In the genomic region with DNA sequence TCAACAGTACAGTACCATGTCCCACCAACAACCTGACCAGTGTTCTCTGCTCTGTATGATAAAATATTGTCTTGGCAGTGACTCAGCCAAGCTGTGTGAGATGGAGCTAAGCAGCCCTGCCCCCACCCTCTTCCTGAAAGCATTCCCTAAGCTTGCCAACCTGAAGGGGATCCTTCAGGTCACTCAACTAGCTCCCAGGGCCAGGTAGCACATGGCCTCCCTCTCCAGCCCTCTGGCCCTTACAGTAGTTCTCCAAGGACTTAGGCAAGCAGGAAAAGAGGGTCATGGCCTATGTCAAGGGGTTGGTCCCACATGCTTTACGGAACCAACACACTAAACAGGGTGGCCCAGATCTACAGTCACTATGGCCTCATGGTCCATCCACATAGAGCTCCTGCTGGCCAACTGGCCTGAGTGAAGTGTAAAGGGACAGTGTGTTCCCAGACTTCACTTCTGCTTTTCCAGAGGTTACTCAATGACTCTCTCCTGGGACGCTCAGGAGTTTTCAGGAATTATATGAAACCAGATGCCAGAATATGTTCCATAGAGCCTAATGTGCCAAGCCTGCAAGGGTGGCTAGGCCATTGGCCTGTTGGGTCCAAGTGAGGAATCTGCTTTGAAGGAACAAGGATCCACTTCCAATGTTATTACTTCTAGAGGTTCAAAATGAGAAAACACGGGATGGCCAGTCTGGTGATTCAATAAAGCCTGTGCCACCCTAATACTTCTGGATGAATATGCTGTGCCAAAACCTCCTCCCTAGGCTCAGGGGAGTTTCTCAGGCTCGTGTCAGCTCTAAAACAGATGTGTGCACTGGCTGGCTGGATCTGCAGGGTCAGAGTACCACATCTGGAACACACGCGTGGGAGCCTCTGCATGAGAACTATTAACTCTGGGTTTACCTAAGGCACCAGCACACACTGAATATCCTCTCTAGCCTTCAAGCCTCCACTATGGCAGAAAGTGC, we compare ENCODE assay signal across 16 mouse cellular contexts. TPM values are rescaled to one million over a fixed set of nuclear protein-coding genes. Genes with fewer than 3 reads are reported as not detected.
DNase-seq lines count a peak whose midpoint lies in the region; ATAC-seq and TF ChIP-seq lines count a peak whose summit lies in the region.
"Had no signal": no experiment of that assay in that cellular context is flagged by ENCODE, and none has a peak within 500 bp of the region (broad histone marks: within the 10 kb centered on the region; RNA-seq: fewer than 3 reads in every experiment).

No protein-coding gene starts in this region.

- no peak overlapping the region for H3K27ac ChIP-seq in hindbrain, embryonic 16.5 days (ENCODE audit: low read depth, low read length)
- H3K27ac ChIP-seq: heart, embryonic 15.5 days; limb, embryonic 13.5 days had no signal

- no peaks in the 10 kb centered on the region for H3K9me3 ChIP-seq in hindbrain, embryonic 16.5 days (ENCODE audit: control insufficient read depth, low read length)
- H3K9me3 ChIP-seq: heart, embryonic 15.5 days; limb, embryonic 13.5 days had no signal

- 0 out of 2 replicates have a peak, but pooled peaks cover 3% of the 10 kb centered on the region for H3K36me3 ChIP-seq in hindbrain, embryonic 16.5 days (ENCODE audit: control insufficient read depth, insufficient read depth, low read length)

- H3K4me1 ChIP-seq in lung, adult 2 months (ENCODE audit: control insufficient read depth, insufficient read depth, low read length): peaks cover 36% of the 10 kb centered on the region
- H3K4me1 ChIP-seq in hindbrain, embryonic 16.5 days (ENCODE audit: control insufficient read depth, insufficient read depth, low read depth, low read length): peaks cover 18% of the 10 kb centered on the region

- no peak for ATAC-seq in hindbrain, embryonic 16.5 days
- ATAC-seq: forebrain, embryonic 16.5 days had no signal

- TF ChIP-seq POLR2A in lung, adult 2 months (IDR thresholded peaks at IDR 0.05; ENCODE audit: borderline replicate concordance, extremely low read depth, low read depth, low read length): no peak

- no peak for TF ChIP-seq CTCF in lung, adult 2 months (IDR thresholded peaks at IDR 0.05; ENCODE audit: insufficient read depth, low read length)

- H3K4me3 ChIP-seq in lung, adult 2 months (replicated peaks; ENCODE audit: extremely low read depth, low read depth, low read length): no peak overlapping the region
- H3K4me3 ChIP-seq in hindbrain, embryonic 16.5 days (ENCODE audit: low read length): no peak overlapping the region
- H3K4me3 ChIP-seq: heart, embryonic 15.5 days; limb, embryonic 13.5 days had no signal

- H3K9ac ChIP-seq in hindbrain, embryonic 16.5 days (ENCODE audit: low read depth, low read length): no peak overlapping the region
- H3K9ac ChIP-seq: heart, embryonic 15.5 days; limb, embryonic 13.5 days had no signal

- no peaks in the 10 kb centered on the region for H3K27me3 ChIP-seq in hindbrain, embryonic 16.5 days (replicated peaks; ENCODE audit: control insufficient read depth, insufficient read depth, low read length)
- H3K27me3 ChIP-seq: CH12.LX; heart, embryonic 15.5 days; limb, embryonic 13.5 days had no signal

- H3K4me2 ChIP-seq in hindbrain, embryonic 16.5 days (ENCODE audit: low read length): no peak overlapping the region
- H3K4me2 ChIP-seq: heart, embryonic 15.5 days; limb, embryonic 13.5 days had no signal

- 48% methylated on average over 6 of the region's 6 CpGs for WGBS in lung, adult 2 months
- 82% methylated on average over 6 of the region's 6 CpGs for WGBS in hindbrain, embryonic 16.5 days

- intact Hi-C loops in heart, postnatal 10 days (cut with DNase I): no loop called here

- peak; percentile 57 for DNase-seq in heart, adult 8-10 months (ENCODE audit: low spot score)
- DNase-seq in heart, postnatal 10 days: no peak
- DNase-seq in 3T3-L1 (ENCODE audit: low read depth, low spot score) (peak; percentile 55), adipocyte (ENCODE audit: low spot score) (peak; percentile 88)
- peak; percentile 57 for DNase-seq in lung, adult 2 months
- DNase-seq in frontal cortex, postnatal 36 days (ENCODE audit: low spot score in 2 of 2): no peak
- DNase-seq: adrenal gland, postnatal 10 days; kidney, postnatal 14 days; layer of hippocampus, postnatal 36 days; right cerebral cortex, postnatal 4 days had no signal

RNA-seq across cellular contexts. Expression of gene Atp6v0d1, which starts 19.2 kb away (rescaled TPM):
- total RNA-seq in heart, adult 8-10 months (2022): 10 to 100 TPM; 41.6 to 53.8 (median 51.7) TPM
- 10 to 100 TPM; 60.1 to 64.0 TPM for total RNA-seq in heart, postnatal 10 days (2021)
- polyA plus RNA-seq in lung, adult 2 months (2012; rRNA removed): 101 and 121 TPM in 2 replicates
- polyA plus RNA-seq in hindbrain, embryonic 16.5 days (2015; fragmentation: Nextera tagmentation; extraction: Ambion mirVana): 250 and 273 TPM in 2 replicates

RNA-seq across cellular contexts. Expression of gene Hsd11b2, which starts 28.1 kb away (rescaled TPM):
- under 1 TPM in 1 of 4 experiments, not detected in 3; 0.22 TPM for total RNA-seq in heart, adult 8-10 months (2022)
- total RNA-seq in heart, postnatal 10 days (2021): 1 to 10 TPM in 1 of 2 experiments, under 1 TPM in 1; 0.60 to 2.1 TPM
- 2.1 and 4.8 TPM in 2 replicates for polyA plus RNA-seq in lung, adult 2 months (2012; rRNA removed)
- polyA plus RNA-seq in hindbrain, embryonic 16.5 days (2015; fragmentation: Nextera tagmentation; extraction: Ambion mirVana): 6.9 and 8.8 TPM in 2 replicates
- total RNA-seq: CH12.LX; common myeloid progenitor, adult 5-6 weeks; layer of hippocampus, postnatal 36 days had no signal

RNA-seq across cellular contexts. Expression of gene Zdhhc1, which starts 50.0 kb away (rescaled TPM):
- total RNA-seq in heart, adult 8-10 months (2022): 10 to 100 TPM; 13.0 to 15.3 (median 13.5) TPM
- total RNA-seq in heart, postnatal 10 days (2021): 10 to 100 TPM; 14.8 to 16.8 TPM
- polyA plus RNA-seq in lung, adult 2 months (2012; rRNA removed): 130 and 133 TPM in 2 replicates
- polyA plus RNA-seq in hindbrain, embryonic 16.5 days (2015; fragmentation: Nextera tagmentation; extraction: Ambion mirVana): 39.0 and 40.2 TPM in 2 replicates

RNA-seq across cellular contexts. Expression of gene Ripor1, which starts 58.4 kb away (rescaled TPM):
- total RNA-seq in heart, adult 8-10 months (2022): 10 to 100 TPM; 45.5 to 50.0 (median 47.4) TPM
- 10 to 100 TPM; 53.1 to 55.8 TPM for total RNA-seq in heart, postnatal 10 days (2021)
- 71.7 and 74.9 TPM in 2 replicates for polyA plus RNA-seq in lung, adult 2 months (2012; rRNA removed)
- 37.2 and 41.7 TPM in 2 replicates for polyA plus RNA-seq in hindbrain, embryonic 16.5 days (2015; fragmentation: Nextera tagmentation; extraction: Ambion mirVana)

Comparison
In these comparisons a context has a peak if more than half of its experiments do, and no peak if none do; other contexts are left out.
1. DNase-seq: peak in heart, adult 8-10 months (single experiment), 3T3-L1 (single experiment), adipocyte (single experiment) and lung, adult 2 months (single experiment); none in heart, postnatal 10 days (0 of 2) and frontal cortex, postnatal 36 days (0 of 2).